Mouse (Mus musculus) right cerebral cortex, postnatal 4 days (tissue): ENCODE results near the gene Ano10.
"Not testable (repeated sequence)": the region's sequence is repeated elsewhere in the genome, so short reads cannot be mapped to it uniquely, and the experiment has no call there.

ENCODE experiments used
- DNase-seq: peaks from one replicate; pipeline ENCODE4 v3.0.0-alpha.2; 2022

The Ano10 gene

GRCm38 (mm10) chr9:122195042-122195682 is 99.1 kb downstream of the Ano10 start:
- no peak for DNase-seq

GRCm38 (mm10) chr9:122193823-122194222 is 100.4 kb downstream of the Ano10 start:
- no peak for DNase-seq

GRCm38 (mm10) chr9:122193361-122193760 is 100.9 kb downstream of the Ano10 start:
- no peak for DNase-seq

- no peak for DNase-seq
These were observed 105.5 kb downstream of the Ano10 start for GRCm38 (mm10) chr9:122188724-122189123.

GRCm38 (mm10) chr9:122187451-122187921 is 106.7 kb downstream of the Ano10 start:
- DNase-seq = no peak

GRCm38 (mm10) chr9:122186643-122187226 is 107.5 kb downstream of the Ano10 start:
- DNase-seq = no peak

- DNase-seq = no peak
These were observed 108.3 kb downstream of the Ano10 start for GRCm38 (mm10) chr9:122185953-122186352.

GRCm38 (mm10) chr9:122185061-122185460 is 109.2 kb downstream of the Ano10 start:
- peak; percentile 68 for DNase-seq

GRCm38 (mm10) chr9:122184329-122184728 is 109.9 kb downstream of the Ano10 start:
- DNase-seq = no peak

- no peak for DNase-seq
These were observed 111.1 kb downstream of the Ano10 start for GRCm38 (mm10) chr9:122183074-122183473.

GRCm38 (mm10) chr9:122180105-122180504 is 114.1 kb downstream of the Ano10 start:
- DNase-seq = no peak

GRCm38 (mm10) chr9:122178427-122178826 is 115.8 kb downstream of the Ano10 start:
- no peak for DNase-seq

GRCm38 (mm10) chr9:122177256-122178220 is 116.7 kb downstream of the Ano10 start:
- DNase-seq = no peak

- no peak for DNase-seq
These were observed 119.5 kb downstream of the Ano10 start for GRCm38 (mm10) chr9:122174723-122175122.

GRCm38 (mm10) chr9:122173405-122174233 is 120.6 kb downstream of the Ano10 start:
- no peak for DNase-seq

GRCm38 (mm10) chr9:122172612-122173186 is 121.5 kb downstream of the Ano10 start:
- DNase-seq = no peak

- no peak for DNase-seq
These were observed 124.3 kb downstream of the Ano10 start for GRCm38 (mm10) chr9:122169901-122170300.

GRCm38 (mm10) chr9:122167719-122168118 is 126.5 kb downstream of the Ano10 start:
- not testable (repeated sequence) for DNase-seq

- DNase-seq = no peak
These were observed 129.7 kb downstream of the Ano10 start for GRCm38 (mm10) chr9:122164535-122164934.

- no peak for DNase-seq
These were observed 137.2 kb downstream of the Ano10 start for GRCm38 (mm10) chr9:122157079-122157441.

- DNase-seq = no peak
These were observed 137.7 kb downstream of the Ano10 start for GRCm38 (mm10) chr9:122156389-122157078.

GRCm38 (mm10) chr9:122155193-122155592 is 139.0 kb downstream of the Ano10 start:
- DNase-seq = no peak
